29 mouse cellular contexts compared by ENCODE assay signal in the genomic region with DNA sequence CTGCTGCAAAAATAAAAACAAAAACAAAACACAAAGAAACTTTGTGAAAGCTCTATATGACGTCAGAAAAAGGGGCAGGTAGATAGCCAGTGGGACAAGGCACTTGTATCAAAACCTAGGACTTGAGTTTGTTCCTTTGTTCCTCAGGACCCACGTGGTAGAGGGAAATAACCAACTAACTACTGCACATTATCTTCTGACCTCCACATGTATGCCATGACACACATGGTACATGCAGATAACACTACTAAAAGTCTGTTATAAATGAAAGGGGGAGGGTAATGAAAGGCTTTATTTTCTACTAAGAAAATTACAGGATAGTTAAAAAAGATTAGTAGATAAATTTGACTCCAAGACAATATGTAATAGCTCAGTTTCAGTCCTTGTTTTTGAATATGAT.
A peak's percentile ranks its signal among the peaks of the same experiment; 100 is the strongest.
DNase-seq lines count a peak whose midpoint lies in the region; ATAC-seq and TF ChIP-seq lines count a peak whose summit lies in the region.
"Had no signal": no experiment of that assay in that cellular context is flagged by ENCODE, and none has a peak within 500 bp of the region (broad histone marks: within the 10 kb centered on the region; RNA-seq: fewer than 3 reads in every experiment).

No protein-coding gene starts in this region.

- no peak for TF ChIP-seq POLR2A in heart, adult 2 months (IDR thresholded peaks at IDR 0.05; ENCODE audit: insufficient read depth, low read depth, low read length)

- no peak for TF ChIP-seq CTCF in heart, adult 2 months (IDR thresholded peaks at IDR 0.05)

- H3K9me3 ChIP-seq in liver, embryonic 13.5 days (replicated peaks): no peaks in the 10 kb centered on the region
- H3K9me3 ChIP-seq: embryonic facial prominence, embryonic 15.5 days; forebrain, embryonic 10.5 days; heart, embryonic 15.5 days; lung, embryonic 15.5 days; neural tube, embryonic 13.5 days; stomach, embryonic 15.5 days had no signal

- ATAC-seq in common myeloid progenitor, adult 5-6 weeks (replicated peaks; ENCODE audit: low read depth, poor library complexity, severe bottlenecking): peak; percentile 79
- ATAC-seq in liver, embryonic 13.5 days (ENCODE audit: low read depth): peak; percentile 91
- peak; percentile 98 for ATAC-seq in megakaryocyte-erythroid progenitor cell, adult 5-6 weeks (replicated peaks; ENCODE audit: low FRiP score, low TSS enrichment, poor library complexity, severe bottlenecking)
- ATAC-seq: forebrain, embryonic 16.5 days; inflammation-experienced regulatory T-cells, adult 6 months; midbrain, embryonic 16.5 days had no signal

- WGBS in liver, embryonic 13.5 days (ENCODE audit: insufficient replicate concordance): 17% methylated on average over 2 of the region's 2 CpGs
- WGBS in heart, adult 2 months: 42% methylated on average over 2 of the region's 2 CpGs

- H3K27me3 ChIP-seq in liver, embryonic 13.5 days: no peaks in the 10 kb centered on the region
- no peaks in the 10 kb centered on the region for H3K27me3 ChIP-seq in heart, adult 2 months (ENCODE audit: control insufficient read depth, insufficient read depth, low read length)
- H3K27me3 ChIP-seq: embryonic facial prominence, embryonic 15.5 days; heart, embryonic 15.5 days; lung, embryonic 15.5 days; neural tube, embryonic 13.5 days; stomach, embryonic 15.5 days had no signal

- no peak for TF ChIP-seq EP300 in heart, adult 2 months (IDR thresholded peaks at IDR 0.05; ENCODE audit: insufficient read depth, low read depth, low read length)

- peak; percentile 37 for DNase-seq in MEL-GATA-1-ER (ENCODE audit: extremely low read depth, low read depth)
- DNase-seq in liver, embryonic 13.5 days: peak; percentile 57
- DNase-seq in frontal cortex, adult 2 months (ENCODE audit: extremely low spot score in 1 of 2, low spot score in 1 of 2): no peak
- no peak for DNase-seq in heart, adult 2 months
- DNase-seq in left cerebral cortex, adult 8-10 months (ENCODE audit: low spot score in 2 of 2): no peak
- DNase-seq: adrenal gland, postnatal 10 days; cerebellum, adult 2 months; cerebellum, postnatal 36 days; gastrocnemius, postnatal 36 days; heart, postnatal 4 days; kidney, adult 18-20 months; kidney, postnatal 4 days; layer of hippocampus, adult 9-11 months; lung, postnatal 36 days; thymus, adult 18-20 months; thymus, postnatal 4 days had no signal

- H3K4me2 ChIP-seq in liver, embryonic 13.5 days: peak overlapping the region; percentile 24
- H3K4me2 ChIP-seq: embryonic facial prominence, embryonic 15.5 days; heart, embryonic 15.5 days; hindbrain, embryonic 14.5 days; lung, embryonic 15.5 days; neural tube, embryonic 13.5 days; stomach, embryonic 15.5 days had no signal

- no peak overlapping the region for H3K9ac ChIP-seq in liver, embryonic 13.5 days
- no peak overlapping the region for H3K9ac ChIP-seq in heart, adult 2 months (ENCODE audit: low read depth, low read length)
- H3K9ac ChIP-seq: embryonic facial prominence, embryonic 15.5 days; heart, embryonic 15.5 days; hindbrain, embryonic 14.5 days; lung, embryonic 15.5 days; neural tube, embryonic 13.5 days; stomach, embryonic 15.5 days had no signal

- peak overlapping the region; percentile 72 for H3K27ac ChIP-seq in liver, embryonic 13.5 days
- no peak overlapping the region for H3K27ac ChIP-seq in heart, adult 2 months
- H3K27ac ChIP-seq: embryonic facial prominence, embryonic 15.5 days; forebrain, embryonic 10.5 days; heart, embryonic 15.5 days; hindbrain, embryonic 14.5 days; lung, embryonic 15.5 days; neural tube, embryonic 13.5 days; stomach, embryonic 15.5 days had no signal

- peaks cover 14% of the 10 kb centered on the region for H3K4me1 ChIP-seq in liver, embryonic 13.5 days (replicated peaks)
- no peaks in the 10 kb centered on the region; the same call in 1 of the 2 replicates for H3K4me1 ChIP-seq in heart, adult 2 months (ENCODE audit: control insufficient read depth, insufficient read depth, low read length)
- H3K4me1 ChIP-seq: embryonic facial prominence, embryonic 15.5 days; forebrain, embryonic 10.5 days; lung, embryonic 15.5 days; stomach, embryonic 15.5 days had no signal

- peaks cover 7% of the 10 kb centered on the region; the same call in 1 of the 2 replicates for H3K36me3 ChIP-seq in liver, embryonic 13.5 days
- H3K36me3 ChIP-seq in heart, adult 2 months (ENCODE audit: control insufficient read depth, insufficient read depth, low read length): no peaks in the 10 kb centered on the region
- H3K36me3 ChIP-seq: embryonic facial prominence, embryonic 15.5 days; heart, embryonic 15.5 days; lung, embryonic 15.5 days had no signal

- no peaks in the 10 kb centered on the region for H3K79me2 ChIP-seq in heart, adult 2 months (replicated peaks; ENCODE audit: control insufficient read depth, insufficient read depth, low read length)

- intact Hi-C loops in heart, adult 2 months (cut with DNase I): no loop called here

- H3K4me3 ChIP-seq in liver, embryonic 13.5 days (replicated peaks): no peak overlapping the region
- H3K4me3 ChIP-seq in heart, adult 2 months: no peak overlapping the region
- H3K4me3 ChIP-seq: embryonic facial prominence, embryonic 15.5 days; forebrain, embryonic 10.5 days; heart, embryonic 15.5 days; lung, embryonic 15.5 days; myocyte; neural tube, embryonic 13.5 days; stomach, embryonic 15.5 days had no signal

Comparison
In these comparisons a context has a peak if more than half of its experiments do, and no peak if none do; other contexts are left out.
1. DNase-seq: peak in MEL-GATA-1-ER (single experiment) and liver, embryonic 13.5 days (single experiment); none in frontal cortex, adult 2 months (0 of 2), heart, adult 2 months (0 of 2) and left cerebral cortex, adult 8-10 months (0 of 2).
2. Peak in every context shown above with its lines, with median percentiles within 50 percentile points of each other: ATAC-seq.